Comparison of ENCODE assay signal across 8 mouse cellular contexts in the genomic region with DNA sequence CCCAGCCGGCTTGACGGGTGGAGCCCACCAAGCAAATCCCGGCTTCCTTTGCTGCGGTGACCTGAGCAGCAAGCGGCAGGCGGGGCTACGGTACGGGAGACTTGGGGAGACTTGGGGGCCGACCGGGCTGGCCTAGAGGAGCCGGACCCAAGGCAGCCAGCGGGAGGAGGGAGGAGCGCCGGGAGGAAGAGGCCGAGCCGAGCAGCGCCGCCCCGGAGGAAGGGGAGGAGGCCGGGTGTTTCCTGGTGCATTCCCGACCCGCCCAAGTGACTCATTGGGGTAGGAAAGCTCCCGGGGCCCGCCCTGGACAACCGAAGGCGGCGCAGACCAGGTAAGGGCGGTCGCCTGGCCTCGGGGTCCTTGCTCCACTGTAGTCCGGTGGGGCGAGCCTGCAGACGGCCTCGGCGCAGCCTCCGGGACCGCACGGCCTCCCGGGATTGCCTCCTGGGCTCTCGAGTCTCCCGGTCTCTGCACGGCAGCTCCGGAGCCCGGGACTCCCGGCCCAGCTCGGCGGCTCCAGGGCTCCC. TPM values are rescaled to one million over a fixed set of nuclear protein-coding genes. Genes with fewer than 3 reads are reported as not detected.
A peak's percentile ranks its signal among the peaks of the same experiment; 100 is the strongest.
DNase-seq lines count a peak whose midpoint lies in the region; ATAC-seq and TF ChIP-seq lines count a peak whose summit lies in the region.

No protein-coding gene starts in this region.

- peak overlapping the region; percentile 98 for H3K9ac ChIP-seq in heart, embryonic 14.5 days (ENCODE audit: low read length)
- H3K9ac ChIP-seq in liver, embryonic 14.5 days (replicated peaks) = peak overlapping the region; percentile 70
- peak overlapping the region; percentile 94 for H3K9ac ChIP-seq in stomach, embryonic 15.5 days

- under 1% methylated on average over 44 of the region's 47 CpGs for WGBS in heart, embryonic 14.5 days
- under 1% methylated on average over 44 of the region's 47 CpGs for WGBS in liver, embryonic 14.5 days (ENCODE audit: insufficient replicate concordance)
- under 1% methylated on average over 46 of the region's 47 CpGs for WGBS in stomach, embryonic 15.5 days

- ATAC-seq in heart, embryonic 14.5 days (ENCODE audit: insufficient number of reproducible peaks, insufficient read depth, low FRiP score, low read depth) = peak; percentile 96
- peak; percentile 94 for ATAC-seq in liver, embryonic 14.5 days (ENCODE audit: insufficient read depth)
- ATAC-seq in stomach, embryonic 15.5 days (ENCODE audit: insufficient read depth, low FRiP score, low read depth) = peak; percentile 97

- no peak for TF ChIP-seq CTCF in liver, embryonic 14.5 days (IDR thresholded peaks at IDR 0.05; ENCODE audit: low read depth)

- H3K4me1 ChIP-seq in heart, embryonic 14.5 days (ENCODE audit: control insufficient read depth in 2 of 2, insufficient read depth in 2 of 2, low read length in 2 of 2) = peaks cover 6 to 18% of the 10 kb centered on the region in 2 experiments
- peaks cover 0 to 2% of the 10 kb centered on the region in 2 experiments; a peak in 3 of 4 replicates for H3K4me1 ChIP-seq in liver, embryonic 14.5 days (replicated peaks; ENCODE audit: control insufficient read depth in 2 of 2, insufficient read depth in 2 of 2, low read length in 1 of 2)
- no peaks in the 10 kb centered on the region for H3K4me1 ChIP-seq in stomach, embryonic 15.5 days

- DNase-seq in CD8-positive naive resting alpha-beta T cell, adult 2 months (ENCODE audit: low read depth in 2 of 2, low spot score in 2 of 2) = peak; percentile 4 to 6
- peak; percentile 56 for DNase-seq in c-Kit-negative CD71-positive TER-119-positive erythroid progenitor cells, embryonic 14.5 days (ENCODE audit: low read depth, low spot score)
- DNase-seq in fibroblast of lung, adult 2 months (ENCODE audit: low read depth) = peak; percentile 60
- peak; percentile 95 for DNase-seq in kidney, postnatal 14 days
- DNase-seq in liver, embryonic 14.5 days (ENCODE audit: low read depth in 3 of 3, low spot score in 3 of 3) = peak; percentile 57 to 64 (median 61)
- DNase-seq in neural tube, embryonic 10.5 days (ENCODE audit: extremely low spot score, low spot score) = peak; percentile 88

- peak overlapping the region; percentile 96 to 98 for H3K27ac ChIP-seq in heart, embryonic 14.5 days (replicated peaks in 1 of 2; ENCODE audit: control insufficient read depth in 1 of 2, insufficient read depth in 1 of 2, low read depth in 2 of 2, low read length in 2 of 2)
- H3K27ac ChIP-seq in liver, embryonic 14.5 days = no peak overlapping the region
- H3K27ac ChIP-seq in stomach, embryonic 15.5 days = peak overlapping the region; percentile 96

- H3K4me2 ChIP-seq in heart, embryonic 14.5 days (ENCODE audit: low read length) = peak overlapping the region; percentile 94
- H3K4me2 ChIP-seq in liver, embryonic 14.5 days (ENCODE audit: low read depth) = peak overlapping the region; percentile 91
- peak overlapping the region; percentile 87 for H3K4me2 ChIP-seq in stomach, embryonic 15.5 days

- TF ChIP-seq EP300 in liver, embryonic 14.5 days (IDR thresholded peaks at IDR 0.05; ENCODE audit: low read depth) = no peak

- H3K36me3 ChIP-seq in heart, embryonic 14.5 days (ENCODE audit: control insufficient read depth, insufficient read depth, low read length) = no peaks in the 10 kb centered on the region
- H3K36me3 ChIP-seq in liver, embryonic 14.5 days (replicated peaks; ENCODE audit: control insufficient read depth, insufficient read depth, low read depth) = no peaks in the 10 kb centered on the region
- no peaks in the 10 kb centered on the region for H3K36me3 ChIP-seq in stomach, embryonic 15.5 days

- no peaks in the 10 kb centered on the region for H3K9me3 ChIP-seq in heart, embryonic 14.5 days (ENCODE audit: control insufficient read depth, low read length)
- no peaks in the 10 kb centered on the region for H3K9me3 ChIP-seq in liver, embryonic 14.5 days (ENCODE audit: control insufficient read depth, low read length)
- no peaks in the 10 kb centered on the region for H3K9me3 ChIP-seq in stomach, embryonic 15.5 days

- no peaks in the 10 kb centered on the region for H3K27me3 ChIP-seq in heart, embryonic 14.5 days (ENCODE audit: control insufficient read depth, insufficient read depth, low read length)
- no peaks in the 10 kb centered on the region; the same call in 1 of the 2 replicates for H3K27me3 ChIP-seq in liver, embryonic 14.5 days (ENCODE audit: control insufficient read depth, insufficient read depth, low read length)
- H3K27me3 ChIP-seq in stomach, embryonic 15.5 days (replicated peaks) = no peaks in the 10 kb centered on the region

- H3K4me3 ChIP-seq in heart, embryonic 14.5 days (ENCODE audit: control insufficient read depth in 1 of 2, insufficient read depth in 1 of 2, low read depth in 1 of 2, low read length in 2 of 2) = peak overlapping the region; percentile 91 to 96
- H3K4me3 ChIP-seq in liver, embryonic 14.5 days (ENCODE audit: insufficient read depth in 1 of 2, low read depth in 2 of 2, low read length in 2 of 2) = peak overlapping the region; percentile 66 to 72
- H3K4me3 ChIP-seq in stomach, embryonic 15.5 days (replicated peaks) = peak overlapping the region; percentile 84

RNA-seq across cellular contexts. Expression of gene Cyfip1, which starts 0.5 kb away (rescaled TPM):
- 54.8 and 61.0 TPM in 2 replicates for polyA plus RNA-seq in heart, embryonic 14.5 days (2014; fragmentation: Nextera tagmentation; extraction: Ambion mirVana)
- polyA plus RNA-seq in liver, embryonic 14.5 days (2012; rRNA removed) = 5.2 and 6.4 TPM in 2 replicates
- 16.1 TPM in 2 replicates for polyA plus RNA-seq in liver, embryonic 14.5 days (2014; fragmentation: Nextera tagmentation; extraction: Ambion mirVana)
- polyA plus RNA-seq in stomach, embryonic 15.5 days (2015; fragmentation: Nextera tagmentation; extraction: Ambion mirVana) = 103 and 105 TPM in 2 replicates

RNA-seq across cellular contexts. Expression of gene Tubgcp5, which starts 48.1 kb away (rescaled TPM):
- 16.4 and 19.2 TPM in 2 replicates for polyA plus RNA-seq in heart, embryonic 14.5 days (2014; fragmentation: Nextera tagmentation; extraction: Ambion mirVana)
- polyA plus RNA-seq in liver, embryonic 14.5 days (2012; rRNA removed) = 3.4 and 4.1 TPM in 2 replicates
- polyA plus RNA-seq in liver, embryonic 14.5 days (2014; fragmentation: Nextera tagmentation; extraction: Ambion mirVana) = 7.1 and 7.2 TPM in 2 replicates
- 31.2 and 31.9 TPM in 2 replicates for polyA plus RNA-seq in stomach, embryonic 15.5 days (2015; fragmentation: Nextera tagmentation; extraction: Ambion mirVana)

Comparison
In these comparisons a context has a peak if more than half of its experiments do, and no peak if none do; other contexts are left out.
1. DNase-seq: peak in every context shown above with its lines; median percentile 95 in kidney, postnatal 14 days; 88 in neural tube, embryonic 10.5 days; 61 in liver, embryonic 14.5 days; 60 in fibroblast of lung, adult 2 months; 56 in c-Kit-negative CD71-positive TER-119-positive erythroid progenitor cells, embryonic 14.5 days; 5 in CD8-positive naive resting alpha-beta T cell, adult 2 months.